Mouse (Mus musculus) forebrain, embryonic 11.5 days (tissue): Measurements from ENCODE around the gene Gls2. TPM values are rescaled to one million over a fixed set of nuclear protein-coding genes. Genes with fewer than 3 reads are reported as not detected.

Experiments used
- ATAC-seq: fragments of 200-750 bp; cut with Nextera tagmentation; replicated peaks from 2 replicates; pipeline ENCODE4 v1.8.0; 2017; ENCODE audit warnings: moderate TSS enrichment; ENCODE audit not compliant: low FRiP score
- DNase-seq: peaks from one replicate; pipeline ENCODE4 v3.0.0-alpha.2; 2017; ENCODE audit warnings: low spot score
- H3K27ac ChIP-seq: fragments of 300-500 bp; sonication (generic); 2 replicates; pipeline ENCODE4 v1.5.1; 2014; ENCODE audit warnings: low read depth, low read length
- H3K27me3 ChIP-seq: fragments of 300-500 bp; sonication (generic); 2 replicates; pipeline ENCODE4 v1.6.1; 2014; ENCODE audit warnings: mild to moderate bottlenecking, low read length, mixed read lengths; ENCODE audit not compliant: control insufficient read depth, insufficient read depth
- H3K36me3 ChIP-seq: fragments of 300-500 bp; sonication (generic); 2 replicates; pipeline ENCODE4 v1.6.1; 2014; ENCODE audit warnings: mild to moderate bottlenecking, low read length, moderate library complexity, mixed read lengths; ENCODE audit not compliant: control insufficient read depth, insufficient read depth
- H3K4me1 ChIP-seq: fragments of 300-500 bp; sonication (generic); replicated peaks from 2 replicates; pipeline ENCODE4 v1.6.1; 2014; ENCODE audit warnings: low read length, mixed read lengths; ENCODE audit not compliant: control insufficient read depth, insufficient read depth
- H3K4me2 ChIP-seq: fragments of 300-500 bp; sonication (generic); 2 replicates; pipeline ENCODE4 v1.6.1; 2014; ENCODE audit warnings: low read depth, mild to moderate bottlenecking, low read length, moderate library complexity, mixed read lengths; ENCODE audit not compliant: severe bottlenecking
- H3K4me3 ChIP-seq: fragments of 300-500 bp; sonication (generic); 2 replicates; pipeline ENCODE4 v1.5.1; 2014; ENCODE audit warnings: low read depth, low read length
- H3K9ac ChIP-seq: fragments of 300-500 bp; sonication (generic); 2 replicates; pipeline ENCODE4 v1.6.1; 2014; ENCODE audit warnings: low read length
- H3K9me3 ChIP-seq: fragments of 300-500 bp; sonication (generic); 2 replicates; pipeline ENCODE4 v1.6.1; 2016; ENCODE audit warnings: low read length, mixed read lengths; ENCODE audit not compliant: control insufficient read depth
- WGBS: fragments of 180-500 bp; shearing (Covaris S2); extraction: QIAGEN DNeasy Blood & Tissue Kit; methylation state at CpG from one replicate; pipeline ENCODE4 v1.1.7; 2014; 5-methylcytosine and 5-hydroxymethylcytosine counted together
- polyA plus RNA-seq: library from polyadenylated mRNA; unstranded; fragments of >200 nt; fragmentation: Nextera tagmentation; extraction: Ambion mirVana; gene quantifications from 2 replicates; pipeline ENCODE4 v1.2.1, GENCODE M21; 2014

Gene Gls2
- polyA plus RNA-seq, 1 experiment from 2014 or later: 1.7 TPM

- no peaks in the 10 kb centered on the region for H3K27me3 ChIP-seq
- ATAC-seq: no peak
- 89% methylated on average over 17 of the region's 17 CpGs for WGBS
- no peak overlapping the region for H3K4me3 ChIP-seq
- no peak overlapping the region for H3K9ac ChIP-seq
- no peaks in the 10 kb centered on the region for H3K4me1 ChIP-seq
- DNase-seq: no peak
- H3K9me3 ChIP-seq: no peaks in the 10 kb centered on the region
- peaks cover 24% of the 10 kb centered on the region; the same call in 1 of the 2 replicates for H3K36me3 ChIP-seq
- no peak overlapping the region for H3K27ac ChIP-seq
- no peak overlapping the region for H3K4me2 ChIP-seq
These were observed 52.9 kb downstream of the Gls2 start for GRCm38 (mm10) chr10:128247020-128247732.

- Histone ChIP-seq H3K9ac (no peak overlapping the region), H3K9me3 (no peaks in the 10 kb centered on the region), H3K4me1 (no peaks in the 10 kb centered on the region), H3K4me3 (no peak overlapping the region), H3K36me3 (peaks cover 23% of the 10 kb centered on the region; the same call in 1 of the 2 replicates), H3K27ac (no peak overlapping the region), H3K27me3 (no peaks in the 10 kb centered on the region), H3K4me2 (no peak overlapping the region)
- ATAC-seq (no peak), DNase-seq (no peak)
- WGBS: 92% methylated on average over 13 of the region's 13 CpGs
These were observed 56.3 kb downstream of the Gls2 start for GRCm38 (mm10) chr10:128250565-128250964.

- Histone ChIP-seq H3K27ac (no peak within 1 kb of the TSS), H3K27me3 (no peaks in the 10 kb centered on the region), H3K4me2 (no peak within 1 kb of the TSS), H3K4me3 (no peak within 1 kb of the TSS), H3K9ac (no peak within 1 kb of the TSS), H3K4me1 (no peaks in the 10 kb centered on the region), H3K36me3 (peaks cover 15% of the 10 kb centered on the region; the same call in 1 of the 2 replicates), H3K9me3 (no peaks in the 10 kb centered on the region)
- DNase-seq: no peak
- no peak for ATAC-seq
- 88% methylated on average over 4 of the region's 4 CpGs for WGBS
These were observed 59.5 kb downstream of the Gls2 start, which contains the start of gene Apon for GRCm38 (mm10) chr10:128253677-128254255. Gene Apon (plus strand): TSS chr10:128254096.

- DNase-seq (no peak), ATAC-seq (no peak)
- H3K9ac ChIP-seq: no peak overlapping the region
- no peaks in the 10 kb centered on the region for H3K27me3 ChIP-seq
- no peak overlapping the region for H3K27ac ChIP-seq
- no peaks in the 10 kb centered on the region for H3K4me1 ChIP-seq
- WGBS: 90% methylated on average over 8 of the region's 8 CpGs
- H3K9me3 ChIP-seq: no peaks in the 10 kb centered on the region
- no peak overlapping the region for H3K4me3 ChIP-seq
- H3K4me2 ChIP-seq: no peak overlapping the region
- peaks cover 5% of the 10 kb centered on the region; the same call in 1 of the 2 replicates for H3K36me3 ChIP-seq
These were observed 61.7 kb downstream of the Gls2 start for GRCm38 (mm10) chr10:128255925-128256324.

GRCm38 (mm10) chr10:128256328-128256727, 62.1 kb downstream of the Gls2 start:
- Histone ChIP-seq H3K27me3 (no peaks in the 10 kb centered on the region), H3K4me3 (no peak overlapping the region), H3K4me1 (no peaks in the 10 kb centered on the region), H3K9ac (no peak overlapping the region), H3K27ac (no peak overlapping the region), H3K4me2 (no peak overlapping the region), H3K36me3 (peaks cover 5% of the 10 kb centered on the region; the same call in 1 of the 2 replicates), H3K9me3 (no peaks in the 10 kb centered on the region)
- 95% methylated on average over 8 of the region's 8 CpGs for whole genome bisulfite sequencing
- ATAC-seq (no peak), DNase-seq (no peak)

- H3K4me2 ChIP-seq: no peak overlapping the region
- no peaks in the 10 kb centered on the region for H3K9me3 ChIP-seq
- WGBS: 88% methylated on average over 4 of the region's 4 CpGs
- H3K27ac ChIP-seq: no peak overlapping the region
- H3K9ac ChIP-seq: no peak overlapping the region
- no peaks in the 10 kb centered on the region for H3K4me1 ChIP-seq
- DNase-seq: no peak
- no peak for ATAC-seq
- no peak overlapping the region for H3K4me3 ChIP-seq
- no peaks in the 10 kb centered on the region for H3K27me3 ChIP-seq
- H3K36me3 ChIP-seq: no peaks in the 10 kb centered on the region
These were observed 64.7 kb downstream of the Gls2 start for GRCm38 (mm10) chr10:128258953-128259352.

Other genes with a start within 250 kb of the Gls2 start
- gene Hsd17b6, start 186.8 kb upstream of the Gls2 start, polyA plus RNA-seq: not detected in 2 replicates
- gene Prim1, start 179.3 kb upstream of the Gls2 start, polyA plus RNA-seq: 124 and 127 TPM in 2 replicates
- gene Naca, start 158.9 kb upstream of the Gls2 start, polyA plus RNA-seq: 855 and 939 TPM in 2 replicates
- gene Ptges3, start 135.5 kb upstream of the Gls2 start, polyA plus RNA-seq: 638 and 692 TPM in 2 replicates
- gene Atp5b, start 111.2 kb upstream of the Gls2 start, polyA plus RNA-seq: 2,200 and 2,324 TPM in 2 replicates
- 20.9 and 21.9 TPM in 2 replicates for gene Baz2a, start 102.9 kb upstream of the Gls2 start, polyA plus RNA-seq
- 21.7 and 22.3 TPM in 2 replicates for gene Rbms2, start 14.2 kb upstream of the Gls2 start, polyA plus RNA-seq
- 23.1 and 26.7 TPM in 2 replicates for gene Spryd4, start 17.4 kb downstream of the Gls2 start, polyA plus RNA-seq
- gene Mip, start 31.4 kb downstream of the Gls2 start, polyA plus RNA-seq: 0.28 and 0.55 TPM in 2 replicates
- gene Timeless, start 37.6 kb downstream of the Gls2 start, polyA plus RNA-seq: 81.7 and 89.7 TPM in 2 replicates
- gene Apon, start 59.6 kb downstream of the Gls2 start, polyA plus RNA-seq: 0.77 and 0.89 TPM in 2 replicates
- not detected in 2 replicates for gene Apof, start 74.2 kb downstream of the Gls2 start, polyA plus RNA-seq
- 16.1 and 16.4 TPM in 2 replicates for gene Stat2, start 76.1 kb downstream of the Gls2 start, polyA plus RNA-seq
- gene Il23a, start 104.3 kb downstream of the Gls2 start, polyA plus RNA-seq: not detected in 2 replicates
- gene Pan2, start 108.9 kb downstream of the Gls2 start, polyA plus RNA-seq: 45.2 and 46.1 TPM in 2 replicates
- gene Cnpy2, start 128.0 kb downstream of the Gls2 start, polyA plus RNA-seq: 222 and 224 TPM in 2 replicates
- gene Cs, start 143.3 kb downstream of the Gls2 start, polyA plus RNA-seq: 263 and 278 TPM in 2 replicates
- 21.0 and 23.1 TPM in 2 replicates for gene Coq10a, start 174.5 kb downstream of the Gls2 start, polyA plus RNA-seq
- 13.3 and 15.4 TPM in 2 replicates for gene Ankrd52, start 182.7 kb downstream of the Gls2 start, polyA plus RNA-seq
- 0.24 TPM in 1 of 2 replicates, not detected in the other for gene Slc39a5, start 206.8 kb downstream of the Gls2 start, polyA plus RNA-seq
- gene Nabp2, start 217.0 kb downstream of the Gls2 start, polyA plus RNA-seq: 151 TPM in 2 replicates
- gene Rnf41, start 217.2 kb downstream of the Gls2 start, polyA plus RNA-seq: 41.5 and 47.9 TPM in 2 replicates